Mouse (Mus musculus): Measurements from ENCODE around the gene Mrpl12.

DNA sequence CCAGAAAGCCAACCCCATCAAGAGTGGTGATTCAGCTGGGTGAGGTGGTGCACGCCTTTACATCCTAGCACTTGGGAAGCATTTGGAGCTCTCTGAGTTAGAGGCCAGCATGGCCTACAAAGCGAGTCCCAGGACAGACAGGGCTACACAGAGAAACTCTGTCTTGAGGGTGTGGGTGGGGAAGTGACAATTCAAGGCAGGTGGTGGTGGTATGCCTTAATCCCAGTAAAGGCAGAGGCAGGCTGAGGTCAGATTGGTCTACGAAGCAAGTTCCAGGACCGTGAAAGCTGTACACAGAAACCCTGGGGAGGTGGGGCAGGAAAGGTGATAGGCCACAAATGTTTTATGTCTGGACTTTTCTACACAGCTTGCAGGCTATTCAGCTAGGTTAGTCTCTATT lies 29.4 kb upstream of the Mrpl12 start:
- no peak for TF ChIP-seq CHD2 (IDR thresholded peaks at IDR 0.05; ENCODE audit: low read length)
- TF ChIP-seq ZNF384 (IDR thresholded peaks at IDR 0.05; ENCODE audit: low read depth, low read length), result no peak
- no peak for TF ChIP-seq POLR2A (IDR thresholded peaks at IDR 0.05; ENCODE audit: control insufficient read depth in 1 of 2, insufficient read depth in 1 of 2, low read depth in 1 of 2, low read length in 2 of 2, poor library complexity in 1 of 2)
- TF ChIP-seq CTCF (IDR thresholded peaks at IDR 0.05 in 2 of 3, conservative IDR thresholded peaks at IDR 0.05 in 1 of 3; ENCODE audit: control insufficient read depth in 1 of 3, insufficient read depth in 1 of 3, low read depth in 2 of 3, low read length in 3 of 3, poor library complexity in 1 of 3, severe bottlenecking in 1 of 3), result no peak
- no peak for TF ChIP-seq CHD1 (IDR thresholded peaks at IDR 0.05; ENCODE audit: low read depth, low read length)
- TF ChIP-seq GATA1 (IDR thresholded peaks at IDR 0.05; ENCODE audit: low read depth, low read length), result no peak
- TF ChIP-seq POLR2AphosphoS5 (IDR thresholded peaks at IDR 0.05; ENCODE audit: borderline replicate concordance, low read depth, low read length), result no peak
- no peak for TF ChIP-seq EP300 (IDR thresholded peaks at IDR 0.05; ENCODE audit: low read depth in 1 of 2, low read length in 2 of 2)
